Mouse (Mus musculus) MEL (cell line): ENCODE results near the gene Smoc1. TPM values are rescaled to one million over a fixed set of nuclear protein-coding genes. Genes with fewer than 3 reads are reported as not detected.

ENCODE experiments used
- DNase-seq: peaks from one replicate; pipeline ENCODE4 v3.0.0; 2011; ENCODE audit warnings: low read depth, low spot score
- H3K27ac ChIP-seq: 2 replicates; pipeline ENCODE4 v1.5.1; 2012; ENCODE audit warnings: low read depth, mild to moderate bottlenecking, control low read depth, low read length, moderate library complexity; ENCODE audit not compliant: control insufficient read depth
- H3K27me3 ChIP-seq, 2 experiments: fragments of 150-350 bp in 1 of 2; sonication (generic) in 1 of 2; 2 replicates each; pipeline ENCODE4 v1.6.1; 2012; ENCODE audit warnings: low read length in 2 of 2, mild to moderate bottlenecking in 2 of 2, improper control_type of control experiment in 1 of 2, moderate library complexity in 1 of 2; ENCODE audit not compliant: insufficient read depth in 2 of 2, control insufficient read depth in 1 of 2
- H3K36me3 ChIP-seq, 2 experiments: 2 replicates each; pipeline ENCODE4 v1.6.1; 2012 to 2014; ENCODE audit warnings: low read length in 2 of 2, improper control_type of control experiment in 1 of 2, inconsistent platforms in 1 of 2, mild to moderate bottlenecking in 1 of 2; ENCODE audit not compliant: insufficient read depth in 2 of 2, control insufficient read depth in 1 of 2
- H3K4me1 ChIP-seq, 2 experiments: fragments of 150-350 bp in 1 of 2; sonication (generic) in 1 of 2; 2 replicates each; pipeline ENCODE4 v1.6.1; 2012; ENCODE audit warnings: low read length in 2 of 2, improper control_type of control experiment in 1 of 2, mild to moderate bottlenecking in 1 of 2; ENCODE audit not compliant: insufficient read depth in 2 of 2, control insufficient read depth in 1 of 2
- H3K4me3 ChIP-seq, 2 experiments: fragments of 150-350 bp in 1 of 2; sonication (generic) in 1 of 2; 2 replicates each; pipeline ENCODE4 v1.5.1; 2012; ENCODE audit warnings: low read depth in 2 of 2, low read length in 2 of 2, mild to moderate bottlenecking in 2 of 2, moderate library complexity in 2 of 2, control low read depth in 1 of 2, improper control_type of control experiment in 1 of 2; ENCODE audit not compliant: control insufficient read depth in 1 of 2, insufficient read depth in 1 of 2
- H3K79me2 ChIP-seq: 2 replicates; pipeline ENCODE4 v1.6.1; 2012; ENCODE audit warnings: mild to moderate bottlenecking, low read length, moderate library complexity; ENCODE audit not compliant: control insufficient read depth, poor library complexity, insufficient read depth
- H3K9ac ChIP-seq: 2 replicates; pipeline ENCODE4 v1.6.1; 2012; ENCODE audit warnings: low read depth, mild to moderate bottlenecking, control low read depth, low read length, moderate library complexity; ENCODE audit not compliant: control insufficient read depth, poor library complexity, severe bottlenecking
- H3K9me3 ChIP-seq: fragments of 150-350 bp; sonication (generic); replicated peaks from 2 replicates; pipeline ENCODE4 v1.6.1; 2012; ENCODE audit warnings: mild to moderate bottlenecking, low read length, improper control_type of control experiment, moderate library complexity; ENCODE audit not compliant: insufficient read depth
- BHLHE40 ChIP-seq: IDR thresholded peaks from 2 replicates; pipeline ENCODE4 v1.6.1; 2012; ENCODE audit warnings: low read depth, mild to moderate bottlenecking, inconsistent platforms, low read length, improper control_type of control experiment, borderline replicate concordance
- CHD1 ChIP-seq: IDR thresholded peaks from 2 replicates; pipeline ENCODE4 v1.6.1; 2012; ENCODE audit warnings: low read depth, mild to moderate bottlenecking, inconsistent platforms, low read length, improper control_type of control experiment
- CHD2 ChIP-seq: IDR thresholded peaks from 2 replicates; pipeline ENCODE4 v1.6.1; 2011; ENCODE audit warnings: low read length, improper control_type of control experiment
- CTCF ChIP-seq, 3 experiments: IDR thresholded peaks in 2 of 3; conservative IDR thresholded peaks in 1 of 3; 2 replicates each; pipeline ENCODE4 v1.5.1; 2011 to 2012; ENCODE audit warnings: low read length in 3 of 3, low read depth in 2 of 3, mild to moderate bottlenecking in 2 of 3, improper control_type of control experiment in 1 of 3, inconsistent platforms in 1 of 3, mixed read lengths in 1 of 3, moderate library complexity in 1 of 3; ENCODE audit not compliant: control insufficient read depth in 1 of 3, insufficient read depth in 1 of 3, poor library complexity in 1 of 3, severe bottlenecking in 1 of 3
- E2F4 ChIP-seq: IDR thresholded peaks from 2 replicates; pipeline ENCODE4 v1.6.1; 2011; ENCODE audit warnings: low read depth, low read length, improper control_type of control experiment, borderline replicate concordance
- ELF1 ChIP-seq: IDR thresholded peaks from 2 replicates; pipeline ENCODE4 v1.6.1; 2014; ENCODE audit warnings: low read depth, mild to moderate bottlenecking, inconsistent platforms, low read length, improper control_type of control experiment, moderate library complexity
- ETS1 ChIP-seq: IDR thresholded peaks from 2 replicates; pipeline ENCODE4 v1.6.1; 2012; ENCODE audit warnings: low read depth, mild to moderate bottlenecking, inconsistent platforms, low read length, improper control_type of control experiment, moderate library complexity
- GABPA ChIP-seq: IDR thresholded peaks from 2 replicates; pipeline ENCODE4 v1.6.1; 2012; ENCODE audit warnings: low read depth, mild to moderate bottlenecking, inconsistent platforms, low read length, improper control_type of control experiment, moderate library complexity
- GATA1 ChIP-seq: IDR thresholded peaks from 2 replicates; pipeline ENCODE4 v1.6.1; 2011; ENCODE audit warnings: low read depth, low read length, improper control_type of control experiment
- HCFC1 ChIP-seq: IDR thresholded peaks from 2 replicates; pipeline ENCODE4 v1.6.1; 2012; ENCODE audit warnings: low read depth, mild to moderate bottlenecking, inconsistent platforms, low read length, improper control_type of control experiment, moderate library complexity
- JUND ChIP-seq: IDR thresholded peaks from 2 replicates; pipeline ENCODE4 v1.6.1; 2011; ENCODE audit warnings: low read depth, mild to moderate bottlenecking, improper control_type of control experiment, low read length
- MAFK ChIP-seq: IDR thresholded peaks from 2 replicates; pipeline ENCODE4 v1.6.1; 2011; ENCODE audit warnings: low read depth, mild to moderate bottlenecking, low read length, improper control_type of control experiment, borderline replicate concordance
- MAZ ChIP-seq: IDR thresholded peaks from 2 replicates; pipeline ENCODE4 v1.6.1; 2012; ENCODE audit warnings: low read depth, mild to moderate bottlenecking, inconsistent platforms, low read length, improper control_type of control experiment
- MEF2A ChIP-seq: IDR thresholded peaks from 2 replicates; pipeline ENCODE4 v1.6.1; 2014; ENCODE audit warnings: low read depth, mild to moderate bottlenecking, inconsistent platforms, low read length, improper control_type of control experiment; ENCODE audit not compliant: poor library complexity, insufficient replicate concordance, severe bottlenecking; ENCODE audit errors: extremely low read depth
- MXI1 ChIP-seq: IDR thresholded peaks from 2 replicates; pipeline ENCODE4 v1.6.1; 2011; ENCODE audit warnings: mild to moderate bottlenecking, low read depth, low read length, improper control_type of control experiment
- MYB ChIP-seq: IDR thresholded peaks from 2 replicates; pipeline ENCODE4 v1.6.1; 2011; ENCODE audit warnings: mild to moderate bottlenecking, low read depth, low read length, improper control_type of control experiment
- NRF1 ChIP-seq: IDR thresholded peaks from 2 replicates; pipeline ENCODE4 v1.6.1; 2014; ENCODE audit warnings: low read depth, mild to moderate bottlenecking, inconsistent platforms, low read length, improper control_type of control experiment, moderate library complexity; ENCODE audit not compliant: poor library complexity, insufficient read depth, severe bottlenecking
- POLR2AphosphoS2 ChIP-seq: IDR thresholded peaks from 2 replicates; pipeline ENCODE4 v1.6.1; 2011; ENCODE audit warnings: low read length, improper control_type of control experiment
- POLR2AphosphoS5 ChIP-seq: IDR thresholded peaks from 2 replicates; pipeline ENCODE4 v1.6.1; 2012; ENCODE audit warnings: low read depth, borderline replicate concordance, mild to moderate bottlenecking, inconsistent platforms, low read length, moderate library complexity, mixed read lengths
- RAD21 ChIP-seq: IDR thresholded peaks from 2 replicates; pipeline ENCODE4 v1.6.1; 2011; ENCODE audit warnings: mild to moderate bottlenecking, low read depth, low read length, improper control_type of control experiment
- RCOR1 ChIP-seq: IDR thresholded peaks from 2 replicates; pipeline ENCODE4 v1.6.1; 2012; ENCODE audit warnings: low read depth, mild to moderate bottlenecking, inconsistent platforms, low read length, improper control_type of control experiment
- SIN3A ChIP-seq: IDR thresholded peaks from 2 replicates; pipeline ENCODE4 v1.6.1; 2012; ENCODE audit warnings: low read length, improper control_type of control experiment, inconsistent platforms
- TAL1 ChIP-seq: IDR thresholded peaks from 2 replicates; pipeline ENCODE4 v1.6.1; 2012; ENCODE audit warnings: mild to moderate bottlenecking, inconsistent platforms, low read length, moderate library complexity, mixed read lengths
- UBTF ChIP-seq: IDR thresholded peaks from 2 replicates; pipeline ENCODE4 v1.6.1; 2012; ENCODE audit warnings: low read depth, mild to moderate bottlenecking, inconsistent platforms, low read length, improper control_type of control experiment, moderate library complexity, borderline replicate concordance; ENCODE audit not compliant: insufficient read depth
- USF1 ChIP-seq: IDR thresholded peaks from 2 replicates; pipeline ENCODE4 v1.6.1; 2014; ENCODE audit warnings: low read depth, mild to moderate bottlenecking, inconsistent platforms, low read length, improper control_type of control experiment, moderate library complexity
- ZC3H11A ChIP-seq: IDR thresholded peaks from 2 replicates; pipeline ENCODE4 v1.6.1; 2012; ENCODE audit warnings: low read depth, mild to moderate bottlenecking, inconsistent platforms, low read length, improper control_type of control experiment
- ZMIZ1 ChIP-seq: IDR thresholded peaks from 2 replicates; pipeline ENCODE4 v1.6.1; 2012; ENCODE audit warnings: low read depth, mild to moderate bottlenecking, inconsistent platforms, low read length, improper control_type of control experiment, moderate library complexity
- ZNF384 ChIP-seq: IDR thresholded peaks from 2 replicates; pipeline ENCODE4 v1.6.1; 2012; ENCODE audit warnings: low read depth, mild to moderate bottlenecking, inconsistent platforms, low read length, improper control_type of control experiment
- polyA plus RNA-seq, 2 experiments: library from polyadenylated mRNA; stranded (reverse) in 1 of 2; unstranded in 1 of 2; fragments of >175 nt in 1 of 2; fragments of >200 nt in 1 of 2; gene quantifications; 2 replicates each; pipeline versions ENCODE4 v1.2.1 to v1.2.4; 2012; ENCODE audit warnings: low replicate concordance in 2 of 2, low read depth in 1 of 2; ENCODE audit not compliant: insufficient read length in 2 of 2, insufficient read depth in 1 of 2, missing spikeins in 1 of 2
- total RNA-seq: library from RNA; depleted of rRNA; stranded (reverse); fragments of 300-350 nt; gene quantifications from 2 replicates; pipeline ENCODE4 v1.2.3, GENCODE M21; 2012

Gene Smoc1
- total and polyA plus RNA-seq, 3 experiments = 18.8 to 23.3 TPM; not detected in 1

DNA sequence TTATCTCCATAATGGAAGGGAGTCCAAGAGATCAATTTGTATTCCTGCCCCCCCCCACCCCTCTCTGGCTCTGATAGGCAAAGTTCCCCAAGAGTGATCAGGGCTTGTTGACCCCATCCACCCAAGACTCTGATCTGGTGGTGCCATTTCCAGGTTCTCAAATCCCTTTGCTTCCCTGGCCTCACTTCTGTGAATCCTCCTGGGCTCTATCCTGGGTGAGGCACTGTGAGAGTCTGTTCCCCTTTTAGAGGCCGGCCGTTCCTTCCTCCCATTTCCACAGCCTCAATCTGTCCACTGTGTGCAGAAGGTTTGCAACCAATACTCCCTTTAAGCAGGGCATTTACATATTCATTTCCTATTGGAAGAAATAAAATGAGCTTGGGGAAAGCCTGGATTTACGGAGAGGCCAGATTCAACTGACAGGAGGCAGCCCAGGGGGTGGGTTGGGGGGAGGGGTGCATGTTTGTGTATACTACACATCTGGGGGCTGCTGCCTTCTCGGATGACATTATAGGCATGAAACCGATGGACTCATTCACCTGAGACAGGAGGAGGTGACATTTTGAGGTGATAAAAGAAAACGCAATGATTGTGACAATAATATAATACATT is 199.5 kb downstream of the Smoc1 start:
- DNase-seq = no peak
- TF ChIP-seq MAFK = no peak
- TF ChIP-seq POLR2AphosphoS5 = no peak
- TF ChIP-seq ZC3H11A = no peak
- no peak for TF ChIP-seq MXI1
- no peak for TF ChIP-seq HCFC1
- no peak for TF ChIP-seq UBTF
- no peak for TF ChIP-seq ZNF384
- no peak for TF ChIP-seq JUND
- TF ChIP-seq CHD2 = no peak
- no peak for TF ChIP-seq USF1
- no peak for TF ChIP-seq RAD21
- TF ChIP-seq CTCF (IDR thresholded peaks at IDR 0.05 in 2 of 3, conservative IDR thresholded peaks at IDR 0.05 in 1 of 3; ENCODE audit: control insufficient read depth in 1 of 3, insufficient read depth in 1 of 3, low read depth in 2 of 3, low read length in 3 of 3, poor library complexity in 1 of 3, severe bottlenecking in 1 of 3) = no peak
- TF ChIP-seq GABPA = no peak
- TF ChIP-seq SIN3A = no peak
- TF ChIP-seq MEF2A = no peak
- TF ChIP-seq MYB = no peak
- no peak for TF ChIP-seq TAL1
- TF ChIP-seq, all 39 proteins: peak for 0
- Histone ChIP-seq H3K27me3 (no peaks in the 10 kb centered on the region; a peak in 2 of 4 replicates), H3K9ac (no peak overlapping the region), H3K79me2 (no peaks in the 10 kb centered on the region), H3K4me3 (no peak overlapping the region), H3K9me3 (no peaks in the 10 kb centered on the region), H3K27ac (no peak overlapping the region), H3K36me3 (no peaks in the 10 kb centered on the region), H3K4me1 (no peaks in the 10 kb centered on the region)

DNA sequence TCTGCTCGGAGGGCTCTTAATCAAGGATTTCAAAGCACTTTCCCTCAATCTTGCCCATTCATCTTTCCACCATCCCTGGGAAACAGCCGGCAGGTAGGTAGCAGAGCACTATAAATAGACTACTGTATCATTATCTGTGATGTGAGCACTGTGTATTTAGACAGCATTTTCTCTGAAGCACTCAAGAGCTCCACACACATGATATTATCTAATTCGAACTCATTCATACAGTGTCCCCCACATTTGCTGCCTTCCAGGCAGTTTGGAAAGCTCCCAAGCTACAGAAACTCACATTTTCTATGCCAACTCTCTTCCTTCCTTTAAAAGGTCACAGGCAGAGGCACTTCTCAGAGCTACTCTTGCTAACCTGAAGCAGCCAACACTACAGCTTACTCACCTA is 200.0 kb downstream of the Smoc1 start:
- no peak for DNase-seq
- H3K27me3 ChIP-seq = peaks cover 0 to 2% of the 10 kb centered on the region in 2 experiments; a peak in 2 of 4 replicates
- no peaks in the 10 kb centered on the region for H3K36me3 ChIP-seq
- TF ChIP-seq POLR2AphosphoS2 (no peak), NRF1 (no peak), ZNF384 (no peak), RAD21 (no peak), ZMIZ1 (no peak), UBTF (no peak), CHD1 (no peak), ELF1 (no peak), BHLHE40 (no peak), MAZ (no peak), E2F4 (no peak), JUND (no peak), GATA1 (no peak), RCOR1 (no peak), USF1 (no peak), MAFK (no peak), ETS1 (no peak), ZC3H11A (no peak)
- TF ChIP-seq, all 39 proteins: peak for 0
- Histone ChIP-seq H3K9ac (no peak overlapping the region), H3K27ac (no peak overlapping the region), H3K4me1 (no peaks in the 10 kb centered on the region), H3K9me3 (no peaks in the 10 kb centered on the region), H3K4me3 (no peak overlapping the region), H3K79me2 (no peaks in the 10 kb centered on the region)
